Mouse (Mus musculus): ENCODE data around the gene Sobp. TPM values are rescaled to one million over a fixed set of nuclear protein-coding genes. Genes with fewer than 3 reads are reported as not detected.

Sobp gene
- polyA plus RNA-seq, 1 experiment from 2014 or later, result 0.29 TPM

DNA sequence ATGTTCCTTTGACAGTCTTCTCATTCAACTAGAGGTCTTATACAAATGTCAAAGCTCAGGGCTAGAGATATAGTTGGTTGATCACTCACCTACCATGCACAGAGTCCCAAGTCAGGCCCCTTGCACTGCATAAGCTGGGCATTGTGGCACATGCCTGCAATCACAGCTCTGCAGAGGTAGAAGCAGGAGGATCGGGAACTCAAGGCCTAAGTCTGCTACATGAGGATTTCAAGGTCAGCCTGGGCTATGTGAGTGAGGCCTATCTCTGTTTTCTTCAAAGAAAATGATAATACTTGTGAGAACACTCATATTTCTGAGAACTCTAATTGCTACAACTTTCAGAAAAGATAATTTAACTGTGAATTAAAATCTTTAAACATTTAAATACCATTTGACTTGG, 8.2 kb downstream of the Sobp start:
- H3K27me3 ChIP-seq (ENCODE audit: control insufficient read depth, insufficient read depth, low read depth, low read length), result peaks cover 12% of the 10 kb centered on the region
- H3K4me1 ChIP-seq (replicated peaks; ENCODE audit: control insufficient read depth, insufficient read depth, low read length), result no peaks in the 10 kb centered on the region
- no peak overlapping the region for H3K9ac ChIP-seq (ENCODE audit: low read length)
- WGBS, result 88% methylated on average over 1 of the region's 1 CpGs
- H3K9me3 ChIP-seq (ENCODE audit: control insufficient read depth, low read length), result 0 out of 2 replicates have a peak, but pooled peaks cover 2% of the 10 kb centered on the region
- no peak overlapping the region for H3K4me3 ChIP-seq (ENCODE audit: low read length)
- no peak overlapping the region for H3K4me2 ChIP-seq (ENCODE audit: low read depth, low read length)
- H3K36me3 ChIP-seq (ENCODE audit: control insufficient read depth, insufficient read depth, low read length), result no peaks in the 10 kb centered on the region
- ATAC-seq (ENCODE audit: low read depth), result no peak
- no peak overlapping the region for H3K27ac ChIP-seq (ENCODE audit: low read length)

DNA sequence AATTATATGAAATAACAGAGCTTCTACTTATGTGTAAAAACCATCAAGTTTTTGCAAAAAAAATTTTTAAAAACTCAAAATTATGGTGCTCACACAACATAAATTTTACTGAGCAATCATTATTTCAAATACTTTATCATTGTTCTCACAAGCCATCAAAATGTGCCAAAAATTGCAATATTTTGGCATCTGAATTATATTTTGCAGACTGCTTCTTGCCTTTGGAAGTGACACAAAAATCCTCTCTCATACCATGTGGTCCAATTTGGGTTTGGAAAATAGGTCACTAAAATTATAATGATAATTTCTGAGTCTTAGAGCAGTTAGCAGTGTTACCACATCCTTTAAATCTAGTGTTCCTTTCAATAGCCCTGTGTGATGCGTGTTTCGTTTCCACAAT, 9.9 kb downstream of the Sobp start:
- Histone ChIP-seq H3K4me1 (replicated peaks; ENCODE audit: control insufficient read depth, insufficient read depth, low read length) (no peaks in the 10 kb centered on the region), H3K4me2 (ENCODE audit: low read depth, low read length) (no peak overlapping the region), H3K36me3 (ENCODE audit: control insufficient read depth, insufficient read depth, low read length) (no peaks in the 10 kb centered on the region), H3K9ac (ENCODE audit: low read length) (no peak overlapping the region), H3K27ac (ENCODE audit: low read length) (no peak overlapping the region), H3K4me3 (ENCODE audit: low read length) (no peak overlapping the region), H3K27me3 (ENCODE audit: control insufficient read depth, insufficient read depth, low read depth, low read length) (peaks cover 4% of the 10 kb centered on the region), H3K9me3 (ENCODE audit: control insufficient read depth, low read length) (0 out of 2 replicates have a peak, but pooled peaks cover 2% of the 10 kb centered on the region)
- WGBS, result 89% methylated on average over 2 of the region's 2 CpGs
- no peak for ATAC-seq (ENCODE audit: low read depth)

DNA sequence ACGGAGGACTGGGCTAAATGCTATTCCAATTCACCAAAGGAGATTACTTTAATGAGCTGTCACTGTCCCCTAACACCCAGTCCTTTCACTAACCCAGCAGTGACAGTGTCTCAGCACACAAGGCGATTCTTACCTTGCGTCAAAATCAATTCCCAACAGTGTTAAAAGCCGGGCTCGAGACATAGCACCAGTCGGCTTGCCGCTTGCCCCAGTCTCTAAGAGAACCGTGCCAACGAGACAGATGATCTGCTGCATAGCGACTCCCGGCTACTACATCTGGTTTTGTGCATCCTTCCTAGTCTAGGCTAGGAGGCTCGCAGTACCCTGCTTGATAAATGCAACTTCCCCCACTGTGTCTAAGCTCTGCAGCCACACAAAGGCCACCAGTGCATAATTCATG, 12.0 kb downstream of the Sobp start:
- no peak overlapping the region for H3K4me2 ChIP-seq (ENCODE audit: low read depth, low read length)
- H3K9ac ChIP-seq (ENCODE audit: low read length), result no peak overlapping the region
- no peak overlapping the region for H3K27ac ChIP-seq (ENCODE audit: low read length)
- no peaks in the 10 kb centered on the region for H3K27me3 ChIP-seq (ENCODE audit: control insufficient read depth, insufficient read depth, low read depth, low read length)
- H3K4me3 ChIP-seq (ENCODE audit: low read length), result no peak overlapping the region
- WGBS, result 66% methylated on average over 12 of the region's 12 CpGs
- no peaks in the 10 kb centered on the region for H3K4me1 ChIP-seq (replicated peaks; ENCODE audit: control insufficient read depth, insufficient read depth, low read length)
- no peaks in the 10 kb centered on the region for H3K36me3 ChIP-seq (ENCODE audit: control insufficient read depth, insufficient read depth, low read length)
- no peak for ATAC-seq (ENCODE audit: low read depth)
- 0 out of 2 replicates have a peak, but pooled peaks cover 2% of the 10 kb centered on the region for H3K9me3 ChIP-seq (ENCODE audit: control insufficient read depth, low read length)

DNA sequence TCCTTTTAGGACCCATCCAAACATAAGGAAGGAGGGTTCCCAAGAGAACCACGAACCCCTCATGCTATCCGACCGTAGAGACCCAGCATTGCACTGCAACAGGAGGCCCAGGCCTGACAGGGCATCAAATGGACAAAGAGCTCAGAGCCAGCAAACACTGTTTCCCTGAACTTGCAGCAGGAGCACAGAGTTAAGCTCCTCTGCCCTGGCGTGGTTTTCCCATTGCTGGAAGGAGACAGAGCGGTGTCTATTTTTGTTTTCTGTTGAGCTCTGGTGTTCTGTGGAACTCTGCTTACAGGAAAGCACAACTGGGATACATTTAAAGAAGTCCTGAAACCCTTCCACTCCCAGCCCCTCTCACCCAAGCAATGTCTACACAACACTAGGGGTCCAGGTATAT, 15.0 kb downstream of the Sobp start:
- ATAC-seq (ENCODE audit: low read depth), result no peak
- Histone ChIP-seq H3K9me3 (ENCODE audit: control insufficient read depth, low read length) (no peaks in the 10 kb centered on the region), H3K4me1 (replicated peaks; ENCODE audit: control insufficient read depth, insufficient read depth, low read length) (no peaks in the 10 kb centered on the region), H3K9ac (ENCODE audit: low read length) (no peak overlapping the region), H3K36me3 (ENCODE audit: control insufficient read depth, insufficient read depth, low read length) (no peaks in the 10 kb centered on the region), H3K4me3 (ENCODE audit: low read length) (no peak overlapping the region), H3K27ac (ENCODE audit: low read length) (no peak overlapping the region), H3K27me3 (ENCODE audit: control insufficient read depth, insufficient read depth, low read depth, low read length) (no peaks in the 10 kb centered on the region), H3K4me2 (ENCODE audit: low read depth, low read length) (no peak overlapping the region)
- WGBS, result 78% methylated on average over 5 of the region's 5 CpGs

DNA sequence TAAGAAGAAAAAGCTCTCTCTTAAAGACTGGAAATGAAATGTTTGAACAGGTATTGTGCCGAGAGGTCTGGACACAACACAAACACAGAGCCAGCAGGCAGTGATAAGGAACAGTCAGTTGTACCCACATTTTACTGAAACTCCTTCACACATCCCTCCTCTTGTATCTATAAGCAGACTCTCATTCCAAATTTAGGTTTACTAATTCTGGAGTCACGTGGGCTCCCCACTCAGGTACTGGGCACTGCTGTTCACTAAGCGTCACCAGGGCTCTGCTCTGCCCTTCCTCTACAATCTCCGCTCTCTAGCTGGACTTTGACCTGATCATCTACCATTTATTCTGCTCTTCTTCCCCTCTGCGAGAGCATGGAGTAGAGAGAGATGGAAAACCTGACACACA, 15.4 kb downstream of the Sobp start:
- Histone ChIP-seq H3K9me3 (ENCODE audit: control insufficient read depth, low read length) (no peaks in the 10 kb centered on the region), H3K27me3 (ENCODE audit: control insufficient read depth, insufficient read depth, low read depth, low read length) (no peaks in the 10 kb centered on the region), H3K4me2 (ENCODE audit: low read depth, low read length) (no peak overlapping the region), H3K4me1 (replicated peaks; ENCODE audit: control insufficient read depth, insufficient read depth, low read length) (no peaks in the 10 kb centered on the region), H3K36me3 (ENCODE audit: control insufficient read depth, insufficient read depth, low read length) (no peaks in the 10 kb centered on the region), H3K9ac (ENCODE audit: low read length) (no peak overlapping the region), H3K27ac (ENCODE audit: low read length) (no peak overlapping the region), H3K4me3 (ENCODE audit: low read length) (no peak overlapping the region)
- WGBS, result 65% methylated on average over 5 of the region's 5 CpGs
- ATAC-seq (ENCODE audit: low read depth), result no peak

DNA sequence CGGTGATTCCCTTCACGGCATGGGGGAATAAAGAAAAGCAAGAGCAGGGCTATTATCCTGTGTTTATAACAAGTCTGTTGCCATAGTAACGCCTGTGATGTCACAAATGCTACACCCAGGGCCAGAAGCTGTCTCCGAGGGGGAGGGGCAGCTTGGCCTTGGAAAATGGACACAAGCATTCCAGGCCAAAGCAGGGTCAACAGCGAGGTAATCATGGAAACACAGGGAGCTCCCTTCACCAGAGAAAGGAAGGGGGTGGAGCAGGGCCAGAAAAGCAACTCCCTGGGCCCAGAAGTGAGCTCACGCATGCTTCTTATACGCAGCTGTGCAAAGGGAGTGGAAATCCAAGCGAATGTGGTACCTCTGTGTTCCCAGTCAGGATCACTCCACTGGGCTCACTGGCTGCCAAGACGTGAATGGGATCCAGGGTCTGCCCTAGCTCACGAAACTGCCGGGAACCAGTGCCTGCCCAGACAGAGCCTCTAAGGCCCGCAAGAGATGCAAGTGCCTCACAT, 19.2 kb downstream of the Sobp start:
- Histone ChIP-seq H3K9ac (ENCODE audit: low read length) (no peak overlapping the region), H3K9me3 (ENCODE audit: control insufficient read depth, low read length) (no peaks in the 10 kb centered on the region), H3K4me1 (replicated peaks; ENCODE audit: control insufficient read depth, insufficient read depth, low read length) (no peaks in the 10 kb centered on the region), H3K36me3 (ENCODE audit: control insufficient read depth, insufficient read depth, low read length) (no peaks in the 10 kb centered on the region), H3K4me3 (ENCODE audit: low read length) (no peak overlapping the region), H3K27ac (ENCODE audit: low read length) (no peak overlapping the region), H3K27me3 (ENCODE audit: control insufficient read depth, insufficient read depth, low read depth, low read length) (no peaks in the 10 kb centered on the region), H3K4me2 (ENCODE audit: low read depth, low read length) (peak overlapping the region; percentile 20)
- peak; percentile 69 for ATAC-seq (ENCODE audit: low read depth)
- 15% methylated on average over 12 of the region's 12 CpGs for WGBS

DNA sequence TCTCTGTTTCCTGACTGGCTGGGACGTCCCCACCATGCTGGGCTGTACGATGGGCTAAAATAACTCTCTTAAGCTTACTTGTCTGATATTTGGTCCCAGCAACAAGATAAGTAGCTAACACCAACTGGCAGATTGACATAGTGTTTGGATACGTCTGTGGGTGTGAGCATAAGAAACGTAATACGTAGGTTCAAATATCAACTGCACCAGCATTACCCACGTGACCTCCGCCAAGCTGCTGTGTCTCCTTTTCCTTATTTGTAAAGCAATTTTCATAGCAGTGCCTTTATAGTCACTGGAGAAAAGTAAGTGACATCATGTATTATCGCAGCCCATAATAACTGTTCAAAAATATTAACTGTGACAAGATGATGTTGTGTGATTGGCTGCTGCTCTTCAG, 21.7 kb downstream of the Sobp start:
- no peaks in the 10 kb centered on the region for H3K36me3 ChIP-seq (ENCODE audit: control insufficient read depth, insufficient read depth, low read length)
- H3K27ac ChIP-seq (ENCODE audit: low read length), result no peak overlapping the region
- H3K4me2 ChIP-seq (ENCODE audit: low read depth, low read length), result no peak overlapping the region
- H3K4me3 ChIP-seq (ENCODE audit: low read length), result no peak overlapping the region
- no peak overlapping the region for H3K9ac ChIP-seq (ENCODE audit: low read length)
- no peak for ATAC-seq (ENCODE audit: low read depth)
- no peaks in the 10 kb centered on the region for H3K9me3 ChIP-seq (ENCODE audit: control insufficient read depth, low read length)
- H3K27me3 ChIP-seq (ENCODE audit: control insufficient read depth, insufficient read depth, low read depth, low read length), result no peaks in the 10 kb centered on the region
- H3K4me1 ChIP-seq (replicated peaks; ENCODE audit: control insufficient read depth, insufficient read depth, low read length), result no peaks in the 10 kb centered on the region
- 50% methylated on average over 8 of the region's 8 CpGs for WGBS

DNA sequence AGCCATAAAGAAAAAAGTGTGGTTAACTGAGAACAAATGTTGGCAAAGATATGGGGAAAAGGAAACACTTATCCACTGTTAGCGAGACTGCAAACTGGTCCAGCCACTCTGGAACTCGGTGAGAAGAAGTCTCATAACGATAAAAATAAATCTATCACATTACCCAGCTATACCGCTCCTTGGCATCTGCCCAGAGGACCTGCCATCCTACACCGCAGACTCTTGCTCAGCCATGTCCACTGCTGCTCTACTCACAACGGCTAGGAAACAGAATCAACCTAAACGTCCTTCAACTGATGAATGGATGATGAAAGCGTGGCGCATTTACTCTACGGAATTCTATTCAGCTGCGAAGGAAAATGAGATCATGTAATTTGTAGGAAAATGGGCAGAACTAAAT, 25.9 kb downstream of the Sobp start:
- no peak overlapping the region for H3K4me2 ChIP-seq (ENCODE audit: low read depth, low read length)
- ATAC-seq (ENCODE audit: low read depth), result no peak
- WGBS, result 71% methylated on average over 11 of the region's 11 CpGs
- H3K9me3 ChIP-seq (ENCODE audit: control insufficient read depth, low read length), result no peaks in the 10 kb centered on the region
- H3K27ac ChIP-seq (ENCODE audit: low read length), result no peak overlapping the region
- no peaks in the 10 kb centered on the region for H3K27me3 ChIP-seq (ENCODE audit: control insufficient read depth, insufficient read depth, low read depth, low read length)
- H3K4me3 ChIP-seq (ENCODE audit: low read length), result no peak overlapping the region
- no peak overlapping the region for H3K9ac ChIP-seq (ENCODE audit: low read length)
- H3K4me1 ChIP-seq (replicated peaks; ENCODE audit: control insufficient read depth, insufficient read depth, low read length), result no peaks in the 10 kb centered on the region
- no peaks in the 10 kb centered on the region for H3K36me3 ChIP-seq (ENCODE audit: control insufficient read depth, insufficient read depth, low read length)

DNA sequence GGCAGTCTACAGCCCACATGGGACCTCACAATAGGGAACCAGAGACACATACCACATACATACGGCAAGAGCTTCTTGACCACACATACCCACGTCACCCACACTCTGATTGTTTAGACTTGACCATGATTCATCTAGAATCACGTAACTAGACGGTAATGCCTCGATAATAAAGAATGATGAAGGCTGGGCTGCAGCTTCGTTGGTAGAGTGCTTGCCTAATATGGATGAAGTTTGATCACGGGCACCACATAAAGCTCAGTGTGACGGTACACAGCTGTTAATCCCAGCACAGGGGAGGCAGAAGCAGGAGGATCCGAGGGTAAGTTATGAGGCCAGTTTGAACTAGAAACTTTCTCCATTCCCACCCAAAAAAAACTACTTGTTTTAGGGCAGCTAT, 31.2 kb downstream of the Sobp start:
- Histone ChIP-seq H3K36me3 (ENCODE audit: control insufficient read depth, insufficient read depth, low read length) (no peaks in the 10 kb centered on the region), H3K4me2 (ENCODE audit: low read depth, low read length) (no peak overlapping the region), H3K27ac (ENCODE audit: low read length) (no peak overlapping the region), H3K9me3 (ENCODE audit: control insufficient read depth, low read length) (no peaks in the 10 kb centered on the region), H3K27me3 (ENCODE audit: control insufficient read depth, insufficient read depth, low read depth, low read length) (no peaks in the 10 kb centered on the region), H3K9ac (ENCODE audit: low read length) (no peak overlapping the region), H3K4me1 (replicated peaks; ENCODE audit: control insufficient read depth, insufficient read depth, low read length) (no peaks in the 10 kb centered on the region), H3K4me3 (ENCODE audit: low read length) (no peak overlapping the region)
- ATAC-seq (ENCODE audit: low read depth), result no peak
- WGBS, result 64% methylated on average over 9 of the region's 9 CpGs

DNA sequence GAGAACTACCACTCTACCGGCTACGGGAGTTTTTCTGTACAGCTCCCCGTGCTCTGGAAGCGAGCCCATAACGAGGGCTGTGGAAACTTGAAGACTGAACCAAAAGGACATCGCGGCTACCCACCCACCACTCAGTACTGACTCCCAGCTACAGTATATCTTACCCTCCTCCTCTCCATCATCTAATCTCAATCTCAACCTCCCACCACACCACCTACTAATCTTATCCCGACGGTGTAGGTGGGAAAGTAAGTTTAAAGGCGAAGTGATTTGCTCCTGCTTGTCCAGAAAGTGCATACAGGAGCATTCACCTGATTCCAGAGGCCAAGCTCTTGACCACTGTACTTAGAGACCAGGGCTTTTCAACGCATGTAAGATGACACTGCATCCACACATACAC, 40.3 kb downstream of the Sobp start:
- ATAC-seq (ENCODE audit: low read depth), result no peak
- H3K4me1 ChIP-seq (replicated peaks; ENCODE audit: control insufficient read depth, insufficient read depth, low read length), result no peaks in the 10 kb centered on the region
- no peaks in the 10 kb centered on the region for H3K36me3 ChIP-seq (ENCODE audit: control insufficient read depth, insufficient read depth, low read length)
- H3K4me2 ChIP-seq (ENCODE audit: low read depth, low read length), result no peak overlapping the region
- H3K4me3 ChIP-seq (ENCODE audit: low read length), result no peak overlapping the region
- H3K27me3 ChIP-seq (ENCODE audit: control insufficient read depth, insufficient read depth, low read depth, low read length), result no peaks in the 10 kb centered on the region
- H3K9me3 ChIP-seq (ENCODE audit: control insufficient read depth, low read length), result no peaks in the 10 kb centered on the region
- H3K27ac ChIP-seq (ENCODE audit: low read length), result no peak overlapping the region
- H3K9ac ChIP-seq (ENCODE audit: low read length), result no peak overlapping the region
- WGBS, result 83% methylated on average over 11 of the region's 11 CpGs

Data from lung, embryonic 16.5 days (tissue).